ENCODE assay signal across 10 mouse cellular contexts in genomic region chr14:57911316-57911715, GRCm38 (mm10). TPM values are rescaled to one million over a fixed set of nuclear protein-coding genes. Genes with fewer than 3 reads are reported as not detected.
DNase-seq lines count a peak whose midpoint lies in the region; ATAC-seq and TF ChIP-seq lines count a peak whose summit lies in the region.
"Had no signal": no experiment of that assay in that cellular context is flagged by ENCODE, and none has a peak within 500 bp of the region (broad histone marks: within the 10 kb centered on the region; RNA-seq: fewer than 3 reads in every experiment).

No protein-coding gene starts in this region.

- no peak overlapping the region for H3K4me3 ChIP-seq in forebrain, embryonic 12.5 days (replicated peaks)
- no peak overlapping the region for H3K4me3 ChIP-seq in forebrain, embryonic 11.5 days (ENCODE audit: low read depth, low read length)
- H3K4me3 ChIP-seq in liver, embryonic 13.5 days (replicated peaks), result no peak overlapping the region
- H3K4me3 ChIP-seq in liver, embryonic 12.5 days, result no peak overlapping the region
- H3K4me3 ChIP-seq in CH12.LX (replicated peaks in 1 of 3; ENCODE audit: low read depth in 2 of 3, low read length in 2 of 3, poor library complexity in 1 of 3), result no peak overlapping the region
- no peak overlapping the region for H3K4me3 ChIP-seq in midbrain, embryonic 16.5 days (ENCODE audit: low read depth, low read length)

- TF ChIP-seq EP300 in CH12.LX (IDR thresholded peaks at IDR 0.05; ENCODE audit: low read length), result no peak

- H3K36me3 ChIP-seq in forebrain, embryonic 12.5 days (replicated peaks), result peaks cover 7% of the 10 kb centered on the region; the same call in 1 of the 2 replicates
- no peaks in the 10 kb centered on the region for H3K36me3 ChIP-seq in forebrain, embryonic 11.5 days (ENCODE audit: control insufficient read depth, insufficient read depth, low read length)
- no peaks in the 10 kb centered on the region for H3K36me3 ChIP-seq in liver, embryonic 13.5 days
- peaks cover 16% of the 10 kb centered on the region for H3K36me3 ChIP-seq in liver, embryonic 12.5 days
- peaks cover 0 to 12% of the 10 kb centered on the region in 2 experiments for H3K36me3 ChIP-seq in CH12.LX (replicated peaks in 1 of 2; ENCODE audit: control insufficient read depth in 1 of 2, insufficient read depth in 1 of 2, low read length in 1 of 2)
- H3K36me3 ChIP-seq in midbrain, embryonic 16.5 days (ENCODE audit: control insufficient read depth, insufficient read depth, low read length), result peaks cover 10% of the 10 kb centered on the region; the same call in 1 of the 2 replicates

- dilution Hi-C loops in CH12.LX (cut with MboI; ENCODE audit: extremely low pct_ligation_motif_present, extremely low pct_unique_long_range_greater_than_20kb, low sequenced_read_pairs), result no loop called here

- TF ChIP-seq CTCF in CH12.LX (conservative IDR thresholded peaks at IDR 0.05 in 1 of 2, IDR thresholded peaks at IDR 0.05 in 1 of 2; ENCODE audit: low read depth in 2 of 2, low read length in 2 of 2), result no peak

- no peak overlapping the region for H3K4me2 ChIP-seq in forebrain, embryonic 12.5 days
- H3K4me2 ChIP-seq in forebrain, embryonic 11.5 days (ENCODE audit: low read depth, low read length, severe bottlenecking), result no peak overlapping the region
- no peak overlapping the region; the same call in 1 of the 2 replicates for H3K4me2 ChIP-seq in liver, embryonic 13.5 days
- no peak overlapping the region for H3K4me2 ChIP-seq in liver, embryonic 12.5 days
- H3K4me2 ChIP-seq in CH12.LX (ENCODE audit: insufficient read depth, low read depth, poor library complexity, severe bottlenecking), result peak overlapping the region; percentile 1; the same call in 1 of the 2 replicates
- H3K4me2 ChIP-seq in midbrain, embryonic 16.5 days (ENCODE audit: low read length), result no peak overlapping the region

- DNase-seq in forebrain, embryonic 11.5 days (ENCODE audit: low spot score), result no peak
- no peak for DNase-seq in liver, embryonic 13.5 days
- DNase-seq in CH12.LX (ENCODE audit: extremely low read depth), result peak; percentile 38
- no peak for DNase-seq in thymus, postnatal 10 days (ENCODE audit: low spot score in 2 of 2)

- 0 out of 2 replicates have a peak, but pooled peaks have one; percentile 23 for ATAC-seq in forebrain, embryonic 12.5 days (ENCODE audit: low FRiP score)
- no peak for ATAC-seq in forebrain, embryonic 11.5 days (replicated peaks; ENCODE audit: low FRiP score)
- peak; percentile 30; the same call in 1 of the 2 replicates for ATAC-seq in liver, embryonic 13.5 days (ENCODE audit: low read depth)
- ATAC-seq in liver, embryonic 12.5 days, result no peak
- peak; percentile 50; the same call in 1 of the 2 replicates for ATAC-seq in midbrain, embryonic 16.5 days

- no peak for TF ChIP-seq POLR2A in CH12.LX (IDR thresholded peaks at IDR 0.05; ENCODE audit: low read depth, low read length)

- H3K79me2 ChIP-seq in CH12.LX (replicated peaks; ENCODE audit: control insufficient read depth, extremely low read depth, insufficient read depth, poor library complexity, severe bottlenecking), result no peaks in the 10 kb centered on the region

- no peak for TF ChIP-seq RAD21 in CH12.LX (IDR thresholded peaks at IDR 0.05; ENCODE audit: low read depth, low read length)

- peaks cover 5% of the 10 kb centered on the region; the same call in 1 of the 2 replicates for H3K27me3 ChIP-seq in forebrain, embryonic 12.5 days
- H3K27me3 ChIP-seq in forebrain, embryonic 11.5 days (ENCODE audit: control insufficient read depth, insufficient read depth, low read length), result no peaks in the 10 kb centered on the region
- no peaks in the 10 kb centered on the region for H3K27me3 ChIP-seq in liver, embryonic 13.5 days
- H3K27me3 ChIP-seq in liver, embryonic 12.5 days (replicated peaks), result no peaks in the 10 kb centered on the region
- no peaks in the 10 kb centered on the region for H3K27me3 ChIP-seq in CH12.LX (replicated peaks)
- H3K27me3 ChIP-seq in midbrain, embryonic 16.5 days (ENCODE audit: control insufficient read depth, insufficient read depth, low read depth, low read length), result no peaks in the 10 kb centered on the region
- H3K27me3 ChIP-seq: limb, embryonic 13.5 days had no signal

- H3K27ac ChIP-seq in forebrain, embryonic 12.5 days, result no peak overlapping the region
- no peak overlapping the region for H3K27ac ChIP-seq in forebrain, embryonic 11.5 days (ENCODE audit: low read depth, low read length)
- H3K27ac ChIP-seq in liver, embryonic 13.5 days, result no peak overlapping the region
- no peak overlapping the region for H3K27ac ChIP-seq in liver, embryonic 12.5 days
- no peak overlapping the region for H3K27ac ChIP-seq in CH12.LX (ENCODE audit: insufficient read depth, low read depth)
- no peak overlapping the region for H3K27ac ChIP-seq in midbrain, embryonic 16.5 days (ENCODE audit: low read length)
- H3K27ac ChIP-seq: hindbrain, postnatal 0 days; limb, embryonic 13.5 days had no signal

- H3K9ac ChIP-seq in forebrain, embryonic 12.5 days, result no peak overlapping the region
- no peak overlapping the region for H3K9ac ChIP-seq in forebrain, embryonic 11.5 days (ENCODE audit: low read length)
- no peak overlapping the region for H3K9ac ChIP-seq in liver, embryonic 13.5 days
- no peak overlapping the region for H3K9ac ChIP-seq in liver, embryonic 12.5 days
- H3K9ac ChIP-seq in CH12.LX (ENCODE audit: insufficient read depth, low read depth), result no peak overlapping the region
- H3K9ac ChIP-seq in midbrain, embryonic 16.5 days (ENCODE audit: low read depth, low read length), result no peak overlapping the region
- H3K9ac ChIP-seq: limb, embryonic 13.5 days; lung, embryonic 14.5 days had no signal

- 81% methylated on average over 4 of the region's 4 CpGs for WGBS in forebrain, embryonic 12.5 days
- whole genome bisulfite sequencing in forebrain, embryonic 11.5 days, result 81% methylated on average over 4 of the region's 4 CpGs
- 60% methylated on average over 4 of the region's 4 CpGs for WGBS in liver, embryonic 13.5 days (ENCODE audit: insufficient replicate concordance)
- 69% methylated on average over 4 of the region's 4 CpGs for WGBS in liver, embryonic 12.5 days (ENCODE audit: insufficient replicate concordance)
- WGBS in midbrain, embryonic 16.5 days, result 77% methylated on average over 4 of the region's 4 CpGs

- no peaks in the 10 kb centered on the region for H3K9me3 ChIP-seq in forebrain, embryonic 12.5 days
- no peaks in the 10 kb centered on the region for H3K9me3 ChIP-seq in forebrain, embryonic 11.5 days (ENCODE audit: control insufficient read depth, low read length)
- no peaks in the 10 kb centered on the region for H3K9me3 ChIP-seq in liver, embryonic 13.5 days (replicated peaks)
- no peaks in the 10 kb centered on the region for H3K9me3 ChIP-seq in liver, embryonic 12.5 days (replicated peaks)
- no peaks in the 10 kb centered on the region for H3K9me3 ChIP-seq in CH12.LX (replicated peaks; ENCODE audit: low read length)
- H3K9me3 ChIP-seq in midbrain, embryonic 16.5 days (replicated peaks; ENCODE audit: control insufficient read depth, low read length, poor library complexity, severe bottlenecking), result no peaks in the 10 kb centered on the region
- H3K9me3 ChIP-seq: limb, embryonic 13.5 days had no signal

- no peaks in the 10 kb centered on the region for H3K4me1 ChIP-seq in forebrain, embryonic 12.5 days
- no peaks in the 10 kb centered on the region for H3K4me1 ChIP-seq in forebrain, embryonic 11.5 days (replicated peaks; ENCODE audit: control insufficient read depth, insufficient read depth, low read length)
- peaks cover 29% of the 10 kb centered on the region for H3K4me1 ChIP-seq in liver, embryonic 13.5 days (replicated peaks)
- H3K4me1 ChIP-seq in liver, embryonic 12.5 days, result peaks cover 29% of the 10 kb centered on the region
- H3K4me1 ChIP-seq in CH12.LX (ENCODE audit: control insufficient read depth in 1 of 2, insufficient read depth in 2 of 2), result peaks cover 5 to 20% of the 10 kb centered on the region in 2 experiments
- H3K4me1 ChIP-seq in midbrain, embryonic 16.5 days (ENCODE audit: control insufficient read depth, insufficient read depth, low read length), result no peaks in the 10 kb centered on the region
- H3K4me1 ChIP-seq: limb, embryonic 13.5 days had no signal

- in situ Hi-C loops in CH12.LX (cut with MboI; ENCODE audit: low pct_ligation_motif_present, low pct_unique_long_range_greater_than_20kb, low sequenced_read_pairs), result loop anchor here (25.0 kb wide), 1 partner anchor 524 kb away; the partner anchor contains the start of gene Cryl1

TF ChIP-seq in CH12.LX, 34 proteins besides CTCF, POLR2A, EP300 and RAD21 (continues in another document):
- TF ChIP-seq NRF1 (IDR thresholded peaks at IDR 0.05; ENCODE audit: low read depth, low read length) (no peak), ZNF384 (IDR thresholded peaks at IDR 0.05; ENCODE audit: low read depth, low read length) (no peak), PAX5 (IDR thresholded peaks at IDR 0.05; ENCODE audit: low read length) (no peak), TBP (conservative IDR thresholded peaks at IDR 0.05; ENCODE audit: low read depth, low read length) (no peak), USF2 (conservative IDR thresholded peaks at IDR 0.05; ENCODE audit: low read depth, low read length) (no peak), KAT2A (IDR thresholded peaks at IDR 0.05; ENCODE audit: insufficient replicate concordance, low read length) (no peak), ETS1 (conservative IDR thresholded peaks at IDR 0.05; ENCODE audit: low read depth, low read length) (no peak), E2F4 (IDR thresholded peaks at IDR 0.05; ENCODE audit: insufficient replicate concordance, low read depth, low read length) (no peak), MAFK (IDR thresholded peaks at IDR 0.05; ENCODE audit: insufficient replicate concordance, low read length) (no peak), MXI1 (IDR thresholded peaks at IDR 0.05; ENCODE audit: low read depth, low read length) (no peak), MAZ (IDR thresholded peaks at IDR 0.05; ENCODE audit: low read depth, low read length) (no peak), MAX (IDR thresholded peaks at IDR 0.05; ENCODE audit: low read length) (no peak), UBTF (IDR thresholded peaks at IDR 0.05; ENCODE audit: low read depth, low read length) (no peak), GABPA (IDR thresholded peaks at IDR 0.05; ENCODE audit: insufficient replicate concordance, low read depth, low read length) (no peak), NELFE (IDR thresholded peaks at IDR 0.05; ENCODE audit: low read depth, low read length) (no peak)

RNA-seq across cellular contexts. Expression of gene Zdhhc20, which starts 21.2 kb away (rescaled TPM):
- polyA plus RNA-seq in forebrain, embryonic 12.5 days (2016; fragmentation: Nextera tagmentation; extraction: Ambion mirVana), result 58.9 and 61.2 TPM in 2 replicates
- 54.6 and 62.2 TPM in 2 replicates for polyA plus RNA-seq in forebrain, embryonic 11.5 days (2014; fragmentation: Nextera tagmentation; extraction: Ambion mirVana)
- polyA plus RNA-seq in liver, embryonic 13.5 days (2015; fragmentation: Nextera tagmentation; extraction: Ambion mirVana), result 11.4 and 14.4 TPM in 2 replicates
- 17.5 and 18.4 TPM in 2 replicates for polyA plus RNA-seq in liver, embryonic 12.5 days (2016; fragmentation: Nextera tagmentation; extraction: Ambion mirVana)
- 9.4 and 10.4 TPM in 2 replicates for total RNA-seq in CH12.LX (2012; rRNA removed)
- total RNA-seq in CH12.LX (2014; rRNA removed), result 27.4 and 36.1 TPM in 2 replicates
- polyA plus RNA-seq in CH12.LX (2012; ENCODE audit: insufficient read length, low read depth), result 28.7 and 41.3 TPM in 2 replicates
- polyA plus RNA-seq in midbrain, embryonic 16.5 days (2015; fragmentation: Nextera tagmentation; extraction: Ambion mirVana), result 36.6 and 43.1 TPM in 2 replicates

Comparison
In these comparisons a context has a peak if more than half of its experiments do, and no peak if none do; other contexts are left out.
1. ATAC-seq: peak in forebrain, embryonic 12.5 days (single experiment), liver, embryonic 13.5 days (single experiment) and midbrain, embryonic 16.5 days (single experiment); none in forebrain, embryonic 11.5 days (single experiment) and liver, embryonic 12.5 days (single experiment).